Mouse (Mus musculus): ENCODE measurements around the gene Olfr548-ps1.
"Not testable (repeated sequence)": the region's sequence is repeated elsewhere in the genome, so short reads cannot be mapped to it uniquely, and the experiment has no call there.

DNA sequence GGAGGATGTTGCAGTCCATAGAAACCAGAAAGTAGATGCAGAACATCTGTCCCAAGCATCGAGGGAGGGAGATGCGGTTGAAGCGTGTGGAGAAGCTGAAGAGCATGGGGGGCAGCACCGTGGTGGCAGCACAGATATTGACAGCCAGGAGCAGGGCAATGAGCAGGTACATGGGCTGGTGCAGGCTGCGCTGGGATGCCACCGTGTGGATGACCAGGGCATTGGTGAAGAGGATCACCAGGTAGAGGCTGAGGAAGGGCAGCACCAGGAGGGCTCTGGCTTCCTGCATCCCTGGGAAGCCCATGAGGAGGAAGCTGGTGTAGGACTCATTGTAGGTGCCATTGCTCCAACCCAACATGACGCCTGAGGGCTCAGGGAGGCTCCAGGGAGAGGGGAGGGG is 46.3 kb upstream of the Olfr548-ps1 start:
- not testable (repeated sequence) for TF ChIP-seq CTCF (IDR thresholded peaks at IDR 0.05; ENCODE audit: borderline replicate concordance, extremely low read depth, insufficient read depth, insufficient read length); POLR2A (IDR thresholded peaks at IDR 0.05; ENCODE audit: borderline replicate concordance, extremely low read depth, insufficient read depth, insufficient read length, poor library complexity, severe bottlenecking)
